Mouse (Mus musculus) NIH3T3 (cell line): ENCODE measurements at regions not wholly inside any gene's neighbourhood (a gene's known extent, or its start where the extent isn't known, plus 50 kb on each side); places are given as distances from the start of the nearest gene placed in this dataset.
"Not testable (repeated sequence)": the region's sequence is repeated elsewhere in the genome, so short reads cannot be mapped to it uniquely, and the experiment has no call there.

Experiments
- DNase-seq: peaks from one replicate; pipeline ENCODE4 v3.0.0-alpha.2; 2012; ENCODE audit warnings: low read depth

- no peak for DNase-seq
These were observed 795.3 kb downstream of the Cypt12 start for GRCm38 (mm10) chr3:18743474-18743873.

- peak; percentile 4 for DNase-seq
These were observed 796.0 kb downstream of the Cypt12 start for GRCm38 (mm10) chr3:18744216-18744615.

GRCm38 (mm10) chr3:18746206-18746605 is 798.0 kb downstream of the Cypt12 start:
- DNase-seq, result no peak

GRCm38 (mm10) chr3:18746898-18747297 is 798.7 kb downstream of the Cypt12 start:
- DNase-seq, result no peak

- DNase-seq, result no peak
These were observed 803.5 kb downstream of the Cypt12 start for GRCm38 (mm10) chr3:18751660-18752259.

- peak; percentile 7 for DNase-seq
These were observed 816.3 kb downstream of the Cypt12 start for GRCm38 (mm10) chr3:18764301-18765078.

GRCm38 (mm10) chr3:18778481-18778880 is 830.3 kb downstream of the Cypt12 start:
- DNase-seq, result no peak

- DNase-seq, result no peak
These were observed 839.4 kb downstream of the Cypt12 start for GRCm38 (mm10) chr3:18787531-18788176.

- DNase-seq, result no peak
These were observed 825.7 kb downstream of the 1700064H15Rik start for GRCm38 (mm10) chr3:18802794-18803193.

- not testable (repeated sequence) for DNase-seq
These were observed 799.6 kb downstream of the 1700064H15Rik start for GRCm38 (mm10) chr3:18828788-18829320.

- no peak for DNase-seq
These were observed 760.2 kb downstream of the 1700064H15Rik start for GRCm38 (mm10) chr3:18868117-18868739.

- no peak for DNase-seq
These were observed 759.7 kb downstream of the 1700064H15Rik start for GRCm38 (mm10) chr3:18868758-18869157.

- no peak for DNase-seq
These were observed 751.4 kb downstream of the 1700064H15Rik start for GRCm38 (mm10) chr3:18877060-18877459.

- no peak for DNase-seq
These were observed 750.9 kb downstream of the 1700064H15Rik start for GRCm38 (mm10) chr3:18877572-18877971.

GRCm38 (mm10) chr3:18881186-18881585 is 747.3 kb downstream of the 1700064H15Rik start:
- no peak for DNase-seq

- DNase-seq, result no peak
These were observed 735.7 kb downstream of the 1700064H15Rik start for GRCm38 (mm10) chr3:18892813-18893212.

GRCm38 (mm10) chr3:18905769-18906168 is 722.7 kb downstream of the 1700064H15Rik start:
- DNase-seq, result no peak

- no peak for DNase-seq
These were observed 722.3 kb downstream of the 1700064H15Rik start for GRCm38 (mm10) chr3:18906210-18906609.

GRCm38 (mm10) chr3:18908737-18909136 is 719.7 kb downstream of the 1700064H15Rik start:
- no peak for DNase-seq

GRCm38 (mm10) chr3:18928401-18929104 is 699.9 kb downstream of the 1700064H15Rik start:
- no peak for DNase-seq

GRCm38 (mm10) chr3:18929105-18929492 is 699.4 kb downstream of the 1700064H15Rik start:
- no peak for DNase-seq
